Mouse (Mus musculus) hindbrain, postnatal 0 days (tissue): Measurements from ENCODE around the gene Mri1. TPM values are rescaled to one million over a fixed set of nuclear protein-coding genes. Genes with fewer than 3 reads are reported as not detected.

Experiments used
- ATAC-seq: fragments of 200-750 bp; cut with Nextera tagmentation; 2 replicates; pipeline ENCODE4 v1.8.0; 2017; ENCODE audit warnings: mild to moderate bottlenecking, moderate TSS enrichment, moderate library complexity
- DNase-seq: peaks from one replicate; pipeline ENCODE4 v3.0.0-alpha.2; 2015; ENCODE audit warnings: low spot score
- H3K27ac ChIP-seq: fragments of 300-500 bp; sonication (generic); 2 replicates; pipeline ENCODE4 v1.5.1; 2014; ENCODE audit warnings: mild to moderate bottlenecking
- H3K27me3 ChIP-seq: fragments of 300-500 bp; sonication (generic); 2 replicates; pipeline ENCODE4 v1.6.1; 2014; ENCODE audit warnings: low read length, mixed read lengths; ENCODE audit not compliant: insufficient read depth
- H3K36me3 ChIP-seq: fragments of 300-500 bp; sonication (generic); 2 replicates; pipeline ENCODE4 v1.6.1; 2014; ENCODE audit warnings: low read length, mixed read lengths; ENCODE audit not compliant: insufficient read depth
- H3K4me1 ChIP-seq: fragments of 300-500 bp; sonication (generic); 2 replicates; pipeline ENCODE4 v1.6.1; 2014; ENCODE audit warnings: antibody characterized with exemption, low read length, mixed read lengths; ENCODE audit not compliant: insufficient read depth
- H3K4me2 ChIP-seq: fragments of 300-500 bp; sonication (generic); 2 replicates; pipeline ENCODE4 v1.6.1; 2014; ENCODE audit warnings: low read depth, mild to moderate bottlenecking, low read length, moderate library complexity, mixed read lengths
- H3K4me3 ChIP-seq: fragments of 300-500 bp; sonication (generic); 2 replicates; pipeline ENCODE4 v1.5.1; 2014; ENCODE audit warnings: low read length
- H3K9ac ChIP-seq: fragments of 300-500 bp; sonication (generic); replicated peaks from 2 replicates; pipeline ENCODE4 v1.6.1; 2014; ENCODE audit warnings: mild to moderate bottlenecking, low read length, moderate library complexity, mixed read lengths
- H3K9me3 ChIP-seq: fragments of 300-500 bp; sonication (generic); 2 replicates; pipeline ENCODE4 v1.6.1; 2016; ENCODE audit warnings: low read length, mixed read lengths
- CTCF ChIP-seq: IDR thresholded peaks from 2 replicates; pipeline ENCODE4 v1.5.1; 2016; ENCODE audit warnings: antibody characterized with exemption, control low read depth, low read depth
- WGBS: fragments of 180-500 bp; shearing (Covaris S2); extraction: QIAGEN DNeasy Blood & Tissue Kit; methylation state at CpG from one replicate; pipeline ENCODE4 v1.1.7; 2014; 5-methylcytosine and 5-hydroxymethylcytosine counted together
- microRNA counts: library from miRNA; unstranded; fragments of <30 nt; microRNA quantifications from one replicate; lab custom pipeline; 2015
- microRNA-seq, 2 experiments: library from miRNA; unstranded; fragments of <30 nt; microRNA quantifications; one replicate each; pipeline ENCODE4; 2016
- polyA plus RNA-seq: library from polyadenylated mRNA; unstranded; fragments of >200 nt; fragmentation: Nextera tagmentation; extraction: Ambion mirVana; gene quantifications from 2 replicates; pipeline ENCODE4 v1.2.1, GENCODE M21; 2015
- total RNA-seq: library from RNA; depleted of rRNA; stranded (reverse); fragments of >200 nt; gene quantifications from 2 replicates; pipeline ENCODE4 v1.2.3, GENCODE M21; 2014; rRNA removed

Gene Mri1
- total and polyA plus RNA-seq, 2 experiments from 2014 or later, result 41.6 to 71.6 TPM

DNA sequence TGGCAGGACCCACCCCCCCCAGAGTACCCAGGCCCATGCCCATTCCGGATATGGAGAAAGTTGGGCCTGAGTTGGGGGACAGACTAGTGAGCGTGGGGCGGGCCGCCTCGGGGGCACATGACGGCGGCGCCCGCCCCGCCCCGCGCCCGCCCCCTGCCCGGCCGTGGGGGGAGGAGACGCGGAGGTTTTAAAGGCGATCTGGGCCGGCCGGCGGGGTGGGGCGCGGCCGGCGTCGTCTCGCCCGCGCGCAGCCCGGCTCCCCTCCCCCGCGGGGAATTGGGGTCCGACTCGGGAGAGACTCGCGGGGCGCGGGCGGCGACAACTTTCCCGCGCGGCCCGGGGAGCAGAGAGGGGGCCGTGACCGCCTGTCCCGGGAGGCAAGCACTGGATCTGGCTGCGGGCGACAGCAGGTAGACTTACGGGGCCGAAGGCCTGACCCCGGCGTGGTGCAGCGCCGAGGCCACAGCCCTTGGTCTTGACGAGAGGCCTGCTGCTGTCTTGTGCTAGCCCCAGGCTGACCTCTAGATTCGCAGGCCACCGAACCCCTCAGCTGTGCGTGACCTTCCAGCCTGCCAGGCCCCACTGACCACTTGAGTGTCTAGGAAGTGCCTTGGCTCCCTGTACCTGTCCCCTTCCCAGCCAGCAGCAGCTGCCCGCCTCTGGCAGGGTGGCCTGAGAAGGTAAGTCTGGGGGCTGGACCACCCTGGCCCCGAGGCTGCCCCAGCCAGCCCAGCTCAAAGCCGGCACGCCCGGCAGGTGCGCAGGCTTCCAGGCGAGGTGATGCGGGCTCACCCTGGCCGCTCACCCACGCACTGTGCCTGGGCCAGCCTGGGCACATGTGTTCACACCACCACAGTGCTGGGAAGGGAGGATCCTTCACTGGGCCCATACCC, 56.2 kb downstream of the Mri1 start:
- no peaks in the 10 kb centered on the region for H3K36me3 ChIP-seq
- no peaks in the 10 kb centered on the region for H3K27me3 ChIP-seq
- no peak for TF ChIP-seq CTCF
- 12% methylated on average over 46 of the region's 70 CpGs for WGBS
- H3K27ac ChIP-seq, result peak overlapping the region; percentile 80
- ATAC-seq (no peak), DNase-seq (peak; percentile 60)
- peak overlapping the region; percentile 76 for H3K4me2 ChIP-seq
- peak overlapping the region; percentile 51 for H3K9ac ChIP-seq
- H3K9me3 ChIP-seq, result no peaks in the 10 kb centered on the region
- H3K4me3 ChIP-seq, result peak overlapping the region; percentile 47
- peaks cover 25% of the 10 kb centered on the region for H3K4me1 ChIP-seq

GRCm38 (mm10) chr8:84200126-84200555, 57.0 kb downstream of the Mri1 start:
- Histone ChIP-seq H3K27me3 (no peaks in the 10 kb centered on the region), H3K9me3 (no peaks in the 10 kb centered on the region), H3K36me3 (no peaks in the 10 kb centered on the region), H3K4me1 (peaks cover 25% of the 10 kb centered on the region), H3K9ac (peak overlapping the region; percentile 51), H3K4me3 (peak overlapping the region; percentile 47; the same call in 1 of the 2 replicates), H3K27ac (peak overlapping the region; percentile 80), H3K4me2 (peak overlapping the region; percentile 76)
- ATAC-seq, result no peak; the same call in 1 of the 2 replicates
- peak; percentile 38 for DNase-seq
- 19% methylated on average over 8 of the region's 8 CpGs for WGBS
- TF ChIP-seq CTCF, result no peak

MicroRNAs within 50 kb of the gene (microRNA counts, 519-probe panel; counts per million panel counts)
- 4,265 counts per million, percentile 75 among the panel's probes with 10 or more counts for microRNA mmu-miR-23a (lab: Ali Mortazavi, UCI)
- microRNA mmu-miR-27a (lab: Ali Mortazavi, UCI), result 4,288 counts per million, percentile 75 among the panel's probes with 10 or more counts

Small RNA genes within 50 kb of the gene (microRNA-seq; reads per million reads assigned to microRNA genes)
- gene Mir23a (7,586 to 9,739 reads per million in 2 experiments), gene Mir24-2 (0 reads per million in 2 experiments), gene Mir27a (168 to 258 reads per million in 2 experiments), gene Mir3074-2 (0 reads per million in 2 experiments)

Other genes starting within 250 kb of the Mri1 start
- 0.25 and 4.2 TPM in 2 replicates for gene 2210011C24Rik, start 245.2 kb downstream of the Mri1 start, total RNA-seq
- gene 2210011C24Rik, start 245.2 kb downstream of the Mri1 start, polyA plus RNA-seq, result 1.2 and 1.9 TPM in 2 replicates
- gene Palm3, start 235.9 kb downstream of the Mri1 start, total RNA-seq, result 4.5 and 9.6 TPM in 2 replicates
- gene Palm3, start 235.9 kb downstream of the Mri1 start, polyA plus RNA-seq, result 8.2 and 8.8 TPM in 2 replicates
- gene Il27ra, start 214.7 kb downstream of the Mri1 start, total RNA-seq, result 0.29 and 0.47 TPM in 2 replicates
- 0.29 and 0.62 TPM in 2 replicates for gene Il27ra, start 214.7 kb downstream of the Mri1 start, polyA plus RNA-seq
- gene Rln3, start 212.3 kb downstream of the Mri1 start, total RNA-seq, result 9.0 and 18.8 TPM in 2 replicates
- 6.1 and 6.6 TPM in 2 replicates for gene Rln3, start 212.3 kb downstream of the Mri1 start, polyA plus RNA-seq
- 0.25 and 3.0 TPM in 2 replicates for gene Gm10643, start 192.2 kb downstream of the Mri1 start, total RNA-seq
- gene Gm10643, start 192.2 kb downstream of the Mri1 start, polyA plus RNA-seq, result 1.6 and 2.4 TPM in 2 replicates
- gene Rfx1, start 190.5 kb downstream of the Mri1 start, total RNA-seq, result 29.0 and 30.0 TPM in 2 replicates
- 6.0 and 6.2 TPM in 2 replicates for gene Rfx1, start 190.5 kb downstream of the Mri1 start, polyA plus RNA-seq
- gene Dcaf15, start 152.6 kb downstream of the Mri1 start, total RNA-seq, result 77.0 and 77.6 TPM in 2 replicates
- gene Dcaf15, start 152.6 kb downstream of the Mri1 start, polyA plus RNA-seq, result 18.4 and 18.5 TPM in 2 replicates
- 0.72 TPM in 1 of 2 replicates, not detected in the other for gene Podnl1, start 131.3 kb downstream of the Mri1 start, total RNA-seq
- gene Podnl1, start 131.3 kb downstream of the Mri1 start, polyA plus RNA-seq, result 0.41 and 0.68 TPM in 2 replicates
- gene Cc2d1a, start 109.4 kb downstream of the Mri1 start, total RNA-seq, result 66.2 and 75.1 TPM in 2 replicates
- gene Cc2d1a, start 109.4 kb downstream of the Mri1 start, polyA plus RNA-seq, result 47.1 and 49.6 TPM in 2 replicates
- 3.3 and 5.9 TPM in 2 replicates for gene 4930432K21Rik, start 109.3 kb downstream of the Mri1 start, total RNA-seq
- 2.7 and 3.0 TPM in 2 replicates for gene 4930432K21Rik, start 109.3 kb downstream of the Mri1 start, polyA plus RNA-seq
- gene Nanos3, start 72.1 kb downstream of the Mri1 start, total RNA-seq, result 2.3 and 3.2 TPM in 2 replicates
- gene Nanos3, start 72.1 kb downstream of the Mri1 start, polyA plus RNA-seq, result 11.5 and 15.5 TPM in 2 replicates
- 44.1 and 50.6 TPM in 2 replicates for gene Zswim4, start 20.3 kb downstream of the Mri1 start, total RNA-seq
- 11.0 and 11.3 TPM in 2 replicates for gene Zswim4, start 20.3 kb downstream of the Mri1 start, polyA plus RNA-seq
- 69.4 and 79.5 TPM in 2 replicates for gene D8Ertd738e, start 7.6 kb downstream of the Mri1 start, total RNA-seq
- 318 and 325 TPM in 2 replicates for gene D8Ertd738e, start 7.6 kb downstream of the Mri1 start, polyA plus RNA-seq
- 6.0 and 7.5 TPM in 2 replicates for gene Ccdc130, start 13.1 kb upstream of the Mri1 start, total RNA-seq
- 12.4 and 12.9 TPM in 2 replicates for gene Ccdc130, start 13.1 kb upstream of the Mri1 start, polyA plus RNA-seq
- gene Cacna1a, start 131.1 kb upstream of the Mri1 start, total RNA-seq, result 59.5 and 70.5 TPM in 2 replicates
- 16.5 and 17.4 TPM in 2 replicates for gene Cacna1a, start 131.1 kb upstream of the Mri1 start, polyA plus RNA-seq